In genomic region chr8:110883824-110884223, GRCm38 (mm10) we compare ENCODE assay signal across 28 mouse cellular contexts. TPM values are rescaled to one million over a fixed set of nuclear protein-coding genes. Genes with fewer than 3 reads are reported as not detected.
DNase-seq lines count a peak whose midpoint lies in the region; ATAC-seq and TF ChIP-seq lines count a peak whose summit lies in the region.
"Had no signal": no experiment of that assay in that cellular context is flagged by ENCODE, and none has a peak within 500 bp of the region (broad histone marks: within the 10 kb centered on the region; RNA-seq: fewer than 3 reads in every experiment).

No protein-coding gene starts in this region.

- H3K9ac ChIP-seq in kidney, postnatal 0 days (ENCODE audit: low read depth, low read length): no peak overlapping the region
- H3K9ac ChIP-seq: forebrain, embryonic 12.5 days; forebrain, postnatal 0 days; heart, embryonic 13.5 days; hindbrain, embryonic 14.5 days; limb, embryonic 15.5 days; liver, embryonic 14.5 days; lung, embryonic 14.5 days; midbrain, embryonic 15.5 days had no signal

- peak; percentile 40; the same call in 1 of the 2 replicates for ATAC-seq in kidney, postnatal 0 days (replicated peaks; ENCODE audit: low FRiP score, low read depth)
- ATAC-seq: forebrain, postnatal 0 days; midbrain, embryonic 15.5 days had no signal

- H3K4me1 ChIP-seq in kidney, postnatal 0 days (replicated peaks; ENCODE audit: insufficient read depth, low read length): no peaks in the 10 kb centered on the region
- H3K4me1 ChIP-seq: forebrain, embryonic 12.5 days; heart, embryonic 13.5 days; limb, embryonic 10.5 days; limb, embryonic 15.5 days; midbrain, embryonic 15.5 days had no signal

- no peak overlapping the region for H3K27ac ChIP-seq in kidney, postnatal 0 days
- H3K27ac ChIP-seq: forebrain, embryonic 12.5 days; heart, embryonic 13.5 days; hindbrain, embryonic 14.5 days; limb, embryonic 10.5 days; limb, embryonic 15.5 days; liver, embryonic 14.5 days; midbrain, embryonic 15.5 days; stomach, postnatal 0 days had no signal

- WGBS in kidney, postnatal 0 days: 76% methylated on average over 18 of the region's 18 CpGs

- no peak overlapping the region for H3K4me2 ChIP-seq in kidney, postnatal 0 days (ENCODE audit: low read length)
- H3K4me2 ChIP-seq: forebrain, embryonic 12.5 days; heart, embryonic 13.5 days; hindbrain, embryonic 14.5 days; limb, embryonic 15.5 days; lung, embryonic 14.5 days; midbrain, embryonic 15.5 days had no signal

- peaks cover 52% of the 10 kb centered on the region for H3K36me3 ChIP-seq in kidney, postnatal 0 days (ENCODE audit: insufficient read depth, low read length)

- H3K27me3 ChIP-seq in kidney, postnatal 0 days (ENCODE audit: insufficient read depth, low read length): no peaks in the 10 kb centered on the region
- H3K27me3 ChIP-seq: forebrain, embryonic 12.5 days; heart, embryonic 13.5 days; limb, embryonic 15.5 days; midbrain, embryonic 15.5 days had no signal

- no peak for TF ChIP-seq CTCF in kidney, postnatal 0 days (IDR thresholded peaks at IDR 0.05; ENCODE audit: low read depth)

- peak; percentile 5 for DNase-seq in kidney, postnatal 0 days (ENCODE audit: low spot score)
- no peak for DNase-seq in kidney, postnatal 10 days
- peak; percentile 69 for DNase-seq in cerebellum, adult 11 months
- peak; percentile 85 for DNase-seq in cerebellum, adult 9-10 months
- peak; percentile 68 to 69 for DNase-seq in cerebellum, postnatal 36 days
- DNase-seq in right cerebral cortex, postnatal 36 days (ENCODE audit: low spot score in 2 of 2): no peak
- DNase-seq in embryo, embryonic 10.5 days (ENCODE audit: low spot score): no peak
- no peak for DNase-seq in thymus, postnatal 25 days
- DNase-seq: adrenal gland, postnatal 36 days; forebrain, postnatal 0 days; heart, postnatal 10 days; kidney, adult 11 months; layer of hippocampus, postnatal 36 days; lung, embryonic 14.5 days; lung, postnatal 14 days; right cerebral cortex, postnatal 25 days; spleen, adult 18-20 months; thymus, adult 2 months; thymus, postnatal 4 days had no signal

- H3K9me3 ChIP-seq in kidney, postnatal 0 days (replicated peaks; ENCODE audit: low read length): no peaks in the 10 kb centered on the region
- H3K9me3 ChIP-seq: forebrain, embryonic 12.5 days; heart, embryonic 13.5 days; limb, embryonic 10.5 days; limb, embryonic 15.5 days; midbrain, embryonic 15.5 days had no signal

- no peak overlapping the region for H3K4me3 ChIP-seq in kidney, postnatal 0 days (replicated peaks; ENCODE audit: low read depth, low read length)
- H3K4me3 ChIP-seq: erythroblast, embryonic 14.5 days; forebrain, embryonic 12.5 days; heart, embryonic 13.5 days; limb, embryonic 10.5 days; limb, embryonic 15.5 days; midbrain, embryonic 15.5 days had no signal

RNA-seq across cellular contexts. Expression of gene Fuk, which starts 18.5 kb away (rescaled TPM):
- polyA plus RNA-seq in kidney, postnatal 0 days (2015; fragmentation: Nextera tagmentation; extraction: Ambion mirVana): 10.1 and 10.7 TPM in 2 replicates

RNA-seq across cellular contexts. Expression of gene St3gal2, which starts 35.9 kb away (rescaled TPM):
- polyA plus RNA-seq in kidney, postnatal 0 days (2015; fragmentation: Nextera tagmentation; extraction: Ambion mirVana): 15.1 and 17.2 TPM in 2 replicates

RNA-seq across cellular contexts. Expression of gene Sf3b3, which starts 37.2 kb away (rescaled TPM):
- polyA plus RNA-seq in kidney, postnatal 0 days (2015; fragmentation: Nextera tagmentation; extraction: Ambion mirVana): 80.1 and 89.4 TPM in 2 replicates

RNA-seq across cellular contexts. Expression of gene Cog4, which starts 37.4 kb away (rescaled TPM):
- 47.2 and 57.3 TPM in 2 replicates for polyA plus RNA-seq in kidney, postnatal 0 days (2015; fragmentation: Nextera tagmentation; extraction: Ambion mirVana)

Comparison
In these comparisons a context has a peak if more than half of its experiments do, and no peak if none do; other contexts are left out.
1. DNase-seq: peak in kidney, postnatal 0 days (single experiment), cerebellum, adult 11 months (single experiment), cerebellum, adult 9-10 months (single experiment) and cerebellum, postnatal 36 days (2 of 2); none in kidney, postnatal 10 days (single experiment), right cerebral cortex, postnatal 36 days (0 of 2), embryo, embryonic 10.5 days (single experiment) and thymus, postnatal 25 days (single experiment).